Mouse (Mus musculus) megakaryocyte-erythroid progenitor cell, adult 5-6 weeks (primary cell): ENCODE results near the gene Syt7. TPM values are rescaled to one million over a fixed set of nuclear protein-coding genes. Genes with fewer than 3 reads are reported as not detected.

Source experiments
- ATAC-seq: replicated peaks from 2 replicates; pipeline ENCODE4 v1.8.0; 2016; ENCODE audit warnings: mild to moderate bottlenecking, inconsistent platforms; ENCODE audit not compliant: severe bottlenecking, poor library complexity, low FRiP score, low TSS enrichment
- total RNA-seq, 2 experiments: library from RNA; stranded (forward) in 1 of 2; stranded (reverse) in 1 of 2; fragments of 200-1000, 215-1000 nt in 1 of 2; fragments of >200 nt in 1 of 2; fragmentation: Nextera tagmentation in 1 of 2; gene quantifications; 2 replicates each; pipeline ENCODE4 v1.2.3; 2014 to 2017

The Syt7 gene
- total RNA-seq, 2 experiments from 2014 or later: not detected

DNA sequence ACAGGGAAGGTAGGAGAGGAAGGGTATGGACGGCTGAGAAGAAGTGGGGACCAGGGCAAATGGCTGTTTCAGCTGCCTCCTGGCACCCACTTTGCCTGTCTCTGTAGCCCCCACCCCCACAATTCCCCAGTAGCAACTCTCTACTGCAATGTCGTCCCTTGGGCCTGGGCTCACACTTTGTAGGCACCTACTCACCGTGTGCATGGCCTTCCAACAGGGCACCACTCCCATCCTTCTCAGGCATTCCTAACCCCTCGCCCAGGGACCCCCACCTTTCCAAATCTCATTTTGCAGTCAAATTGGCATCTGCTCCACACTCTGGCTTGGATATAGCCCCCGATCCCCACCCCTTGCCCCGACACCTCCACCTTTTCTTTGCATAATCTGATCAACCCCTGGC is 60.3 kb downstream of the Syt7 start:
- no peak for ATAC-seq

DNA sequence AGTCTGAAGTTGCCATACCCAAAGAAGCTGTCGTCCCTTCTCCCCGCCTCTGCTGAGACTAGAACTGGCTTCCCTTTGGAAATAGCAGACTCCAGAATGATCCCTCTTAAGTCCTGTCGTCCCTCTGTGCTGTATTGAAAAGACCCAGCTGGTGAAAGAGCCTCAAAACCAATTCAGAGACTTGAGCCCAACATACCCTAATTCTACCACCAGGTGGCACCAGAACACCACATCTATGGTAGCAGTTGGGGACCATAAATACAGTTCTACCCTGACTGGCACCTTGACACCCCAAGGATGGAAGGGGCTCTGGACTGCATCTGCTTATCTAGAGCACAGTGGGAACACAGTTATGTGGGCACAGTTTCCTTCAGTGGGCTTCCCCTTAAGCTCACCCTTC is 60.8 kb downstream of the Syt7 start:
- ATAC-seq: 0 out of 2 replicates have a peak, but pooled peaks have one; percentile 48

DNA sequence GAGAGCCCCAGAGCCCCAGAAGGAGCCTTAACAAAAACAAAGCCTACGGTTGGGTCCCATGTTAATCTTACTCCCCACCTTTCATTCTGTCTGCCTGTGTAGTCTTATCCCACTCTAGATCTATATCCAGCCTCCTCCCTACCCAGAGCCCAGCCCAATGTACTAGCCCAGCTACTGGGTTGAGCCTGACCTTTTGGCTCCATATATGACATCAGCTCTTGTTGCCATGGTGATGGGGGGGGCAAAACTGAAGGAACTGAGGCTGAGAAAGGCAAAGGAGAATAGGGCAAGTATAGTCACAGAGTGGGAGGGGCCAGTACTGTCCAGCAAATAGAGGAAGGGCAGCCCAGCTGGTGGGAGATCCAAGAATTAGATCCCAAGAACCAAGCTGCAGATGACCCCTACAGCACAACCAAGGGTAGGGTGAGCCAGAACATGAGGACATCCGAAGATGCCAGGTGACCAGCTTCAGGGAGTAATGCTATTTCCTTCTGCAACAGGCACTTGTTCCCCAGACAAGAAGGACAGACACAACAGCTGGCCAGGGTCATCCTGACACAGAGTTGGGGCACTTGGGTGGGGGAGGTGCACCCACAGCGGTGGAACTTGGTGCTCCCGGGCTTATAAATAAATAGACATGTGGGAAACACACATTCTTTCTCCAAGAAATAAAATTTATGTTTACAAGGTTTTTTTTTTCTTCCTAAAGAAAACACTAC is 66.0 kb downstream of the Syt7 start:
- ATAC-seq: no peak

DNA sequence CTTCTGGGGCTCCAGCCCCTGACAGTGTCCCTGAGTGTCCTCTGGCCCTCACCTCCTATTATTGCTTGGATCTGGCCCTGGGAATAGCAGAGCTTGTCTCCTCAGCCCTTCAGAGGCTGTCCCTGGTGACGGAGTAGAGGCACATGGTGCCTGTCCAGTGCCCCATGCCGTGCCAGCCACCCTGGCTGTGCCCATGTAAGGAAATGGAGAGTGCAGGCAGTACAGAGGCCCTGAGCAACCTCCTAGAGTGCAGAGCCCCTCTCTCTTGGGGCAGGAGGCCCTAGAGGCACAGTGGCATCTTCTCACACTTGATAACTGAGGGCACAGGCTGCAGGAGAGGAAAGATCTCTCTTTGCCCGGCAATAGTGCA is 66.5 kb downstream of the Syt7 start:
- ATAC-seq: no peak

DNA sequence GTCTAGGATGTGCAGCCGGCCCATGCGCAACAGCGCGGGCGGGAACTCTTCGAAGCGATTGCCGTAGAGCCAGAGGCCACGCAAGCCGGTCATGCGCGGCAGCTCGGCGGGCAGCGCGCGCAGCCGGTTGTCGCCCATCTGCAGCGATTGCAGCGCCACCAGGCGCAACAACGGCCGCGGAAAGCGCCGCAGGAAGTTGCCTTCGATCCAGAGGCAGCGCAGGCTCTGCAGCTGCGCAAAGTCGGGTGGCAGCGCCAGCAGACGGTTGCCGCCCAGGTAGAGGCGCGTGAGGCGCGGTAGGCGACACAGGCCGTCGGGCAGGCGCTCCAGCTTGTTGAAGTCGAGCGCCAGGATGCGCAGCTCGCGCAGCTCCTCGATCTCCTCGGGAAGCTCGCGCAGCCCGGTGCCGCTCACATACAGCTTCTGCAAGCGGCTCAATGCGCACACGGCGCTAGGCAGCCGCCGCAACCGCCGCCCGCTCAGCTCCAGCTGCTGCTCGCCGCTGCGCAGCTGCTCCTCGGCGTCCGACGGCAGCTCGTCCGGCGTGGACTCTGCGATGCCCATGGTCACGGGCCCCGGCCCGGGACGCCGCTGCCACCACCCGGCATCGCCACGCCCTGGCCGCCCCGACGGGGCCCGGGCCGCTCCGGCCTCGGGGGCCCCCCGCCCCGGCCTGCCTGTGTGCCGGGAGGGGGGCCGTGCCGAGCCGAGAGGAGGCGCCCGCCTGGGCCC is 68.0 kb downstream of the Syt7 start, which contains the start of gene Lrrc10b:
Gene Lrrc10b (minus strand): TSS at position 722 of the 732 bp plus-strand sequence.
- ATAC-seq: no peak

DNA sequence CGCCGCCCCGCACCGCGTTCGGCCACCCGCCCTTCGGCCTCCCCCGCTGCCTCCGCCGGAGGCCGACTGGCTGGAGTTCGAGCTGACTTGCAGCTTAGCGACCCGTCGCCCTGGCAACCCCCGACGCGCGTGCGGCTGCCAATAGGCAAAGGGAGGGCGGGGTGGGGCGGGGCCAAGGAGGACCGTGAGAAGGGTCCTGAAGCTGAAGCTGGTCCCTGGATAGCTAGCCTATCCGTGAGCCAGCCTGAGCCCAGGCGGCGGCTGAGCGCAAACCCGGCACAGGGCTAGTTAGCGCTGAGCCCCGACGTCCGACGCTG is 68.6 kb downstream of the Syt7 start:
- no peak for ATAC-seq

DNA sequence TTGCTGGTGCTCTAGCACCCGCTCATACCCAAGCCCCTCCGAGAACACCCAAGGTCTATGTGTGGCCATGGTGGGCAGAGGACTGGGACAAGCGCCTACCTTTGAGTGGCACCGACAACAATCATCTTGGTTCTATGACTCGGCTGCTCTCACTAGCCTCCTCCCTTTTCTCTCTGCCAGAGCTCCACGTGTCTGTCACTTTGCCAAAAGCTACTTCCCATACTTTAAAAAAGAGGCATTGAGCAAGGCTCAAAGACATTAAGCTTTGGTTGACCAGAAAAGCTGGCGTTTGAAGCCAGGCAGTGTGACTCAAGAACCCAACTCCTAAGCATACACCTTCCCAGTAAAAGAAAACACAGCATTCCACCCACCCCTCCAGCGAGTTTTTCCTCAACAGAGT is 69.2 kb downstream of the Syt7 start:
- ATAC-seq: no peak

DNA sequence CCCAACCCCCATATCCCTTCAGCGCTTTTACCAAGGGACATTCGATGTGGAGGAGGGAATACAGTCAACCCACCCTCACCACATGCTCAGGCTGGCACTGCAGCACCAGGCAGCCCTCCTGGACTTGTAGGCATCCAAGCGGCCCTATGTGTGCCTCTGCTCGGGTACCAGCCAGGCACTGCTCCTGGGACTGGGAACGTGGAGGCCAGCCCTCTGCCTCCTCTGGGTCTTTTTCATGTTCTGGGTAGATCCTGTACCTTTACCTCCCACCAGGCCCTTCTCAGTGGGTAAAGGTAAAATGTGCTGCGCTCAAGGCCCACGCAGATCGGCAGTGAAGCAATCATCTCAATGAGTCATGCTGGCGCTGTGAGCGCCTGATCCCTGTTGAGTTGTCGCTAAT is 71.0 kb downstream of the Syt7 start:
- no peak for ATAC-seq

DNA sequence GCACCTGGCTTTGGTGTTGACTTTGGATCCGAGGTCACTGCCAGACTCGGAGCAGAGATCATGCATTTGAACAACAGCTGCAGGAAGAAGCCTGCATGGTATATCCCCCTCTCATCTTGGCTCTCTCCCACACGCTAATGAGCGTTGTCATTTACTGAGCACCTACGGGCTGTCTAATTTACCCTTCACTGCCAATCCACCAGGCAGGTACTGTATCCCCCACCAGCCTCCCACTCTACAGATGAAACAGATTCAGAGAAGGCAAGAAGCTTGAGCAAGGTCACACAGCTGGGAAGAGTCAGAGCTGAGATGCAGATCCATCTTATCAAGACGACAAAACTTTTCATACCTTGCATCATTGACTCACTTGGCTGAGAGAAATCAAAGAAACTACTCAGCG is 72.7 kb downstream of the Syt7 start:
- no peak for ATAC-seq

DNA sequence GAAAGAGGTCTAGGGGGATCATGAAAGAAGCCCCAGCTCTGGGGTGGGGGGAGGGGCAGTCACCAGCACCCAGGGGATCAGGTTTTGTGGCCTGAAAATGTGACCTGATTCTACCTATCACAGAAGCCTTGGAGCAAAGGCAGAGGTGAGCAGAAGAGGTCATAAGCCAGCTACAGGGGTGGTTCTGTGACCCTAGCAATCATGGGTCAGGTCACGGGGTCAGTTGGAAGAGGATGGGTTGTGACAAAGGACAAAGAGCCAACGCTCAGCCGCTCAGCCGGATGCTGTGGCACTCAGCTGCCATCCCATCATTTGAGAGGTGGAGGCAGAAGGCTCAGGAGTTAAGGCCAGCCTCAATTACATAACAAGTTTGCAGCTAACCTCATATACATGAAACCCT is 75.5 kb downstream of the Syt7 start:
- no peak for ATAC-seq

DNA sequence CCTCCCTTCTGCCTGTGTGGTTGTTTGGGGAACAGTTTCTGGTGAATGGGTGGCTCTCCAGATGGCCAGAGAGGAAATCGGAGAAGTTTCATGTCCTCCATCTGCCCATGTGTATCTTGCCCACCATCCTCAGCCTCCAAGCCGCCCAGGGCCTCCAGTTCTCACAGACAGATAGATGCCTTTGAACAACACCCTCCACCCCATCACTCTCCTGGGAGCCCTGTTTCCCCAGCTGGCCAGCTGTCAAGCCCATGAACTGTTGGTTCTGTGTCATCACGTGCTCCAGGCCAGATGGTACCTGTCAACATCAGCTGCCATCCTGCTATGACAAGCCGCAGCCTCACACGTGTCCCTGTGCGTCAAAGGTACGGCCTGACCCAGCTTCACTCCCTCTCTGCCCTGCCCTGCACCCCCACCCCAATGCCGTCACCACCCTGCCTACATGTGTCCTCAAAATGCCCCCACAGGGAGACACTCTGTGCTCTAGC is 80.3 kb downstream of the Syt7 start:
- ATAC-seq: no peak

DNA sequence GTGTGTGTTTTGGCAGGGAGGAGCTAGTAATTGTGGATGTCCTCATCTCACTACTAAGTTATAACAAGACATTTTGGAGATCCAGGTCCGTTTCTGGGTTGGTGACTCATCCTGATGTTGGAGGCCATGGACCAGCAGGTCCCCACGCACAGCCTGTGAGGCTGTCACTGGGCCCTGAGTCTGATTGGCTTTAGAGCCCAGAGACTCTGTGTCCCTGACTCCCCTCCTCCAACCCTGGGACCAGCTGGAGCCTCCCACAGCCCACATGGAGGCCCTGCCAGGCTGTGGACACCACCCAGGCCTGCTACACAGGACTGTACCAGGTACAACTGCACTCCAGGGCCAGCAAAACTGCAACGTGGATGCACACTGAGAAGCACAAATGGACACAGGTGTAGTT is 84.1 kb downstream of the Syt7 start:
- ATAC-seq: no peak

DNA sequence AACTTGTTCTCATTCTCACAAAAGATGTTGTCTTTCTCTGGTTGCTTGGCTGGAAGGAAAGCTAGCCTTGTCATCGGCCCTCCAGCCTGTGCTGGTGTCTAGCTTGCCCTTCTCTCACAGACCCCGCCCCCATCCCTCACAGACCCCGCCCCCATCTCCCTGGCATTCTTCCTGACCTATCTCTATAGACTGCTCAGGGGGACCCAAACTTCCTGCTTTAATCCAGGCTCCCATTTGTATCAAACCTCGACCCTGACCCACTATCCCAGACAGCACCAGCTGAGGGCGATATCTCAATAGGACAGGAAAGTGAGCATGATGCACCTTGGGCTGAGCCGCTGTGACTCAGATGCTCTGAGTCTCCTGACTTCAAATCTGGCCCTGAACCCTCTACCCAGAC is 84.9 kb downstream of the Syt7 start:
- ATAC-seq: no peak

DNA sequence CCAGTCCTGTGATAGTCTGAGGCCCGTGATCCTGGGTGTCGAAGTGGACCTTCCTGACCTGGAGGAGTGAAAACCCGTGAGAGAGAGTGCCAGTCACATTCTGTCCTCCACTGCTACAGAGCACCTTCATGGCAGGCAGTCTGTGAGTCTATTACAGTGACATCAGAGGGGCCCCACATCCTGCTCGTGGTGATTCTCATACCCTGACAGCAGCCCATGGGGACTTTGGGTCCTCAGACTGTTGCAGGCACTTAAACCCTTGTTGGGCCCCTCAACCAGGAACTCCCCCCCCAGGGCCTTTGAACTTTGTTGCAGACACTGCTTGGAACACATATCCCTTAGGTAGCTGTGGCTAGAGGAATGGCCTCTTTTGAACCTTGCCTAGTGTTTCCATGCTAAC is 90.7 kb downstream of the Syt7 start:
- no peak for ATAC-seq

DNA sequence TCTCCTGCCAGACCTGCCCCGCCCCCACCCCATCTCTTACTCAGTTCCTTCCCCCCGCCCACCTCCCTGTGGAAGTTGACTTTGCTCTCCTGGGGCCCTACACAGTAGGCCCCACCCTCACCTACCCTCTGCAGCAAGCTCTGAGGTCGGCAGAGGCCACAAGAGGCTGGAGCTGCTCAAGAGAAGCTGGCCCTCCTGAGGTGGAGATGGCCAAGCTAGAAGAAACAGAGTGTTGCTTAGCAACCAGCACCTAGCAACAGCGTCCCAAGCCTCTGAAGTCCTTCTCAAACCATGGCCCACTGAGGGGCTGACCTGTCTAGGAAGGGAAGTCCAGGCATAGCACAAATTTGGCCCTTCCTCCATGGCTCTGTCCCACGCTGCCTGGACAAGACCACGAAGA is 93.8 kb downstream of the Syt7 start, which contains the start of gene Ppp1r32:
Gene Ppp1r32 (minus strand): TSS at position 226 of the 400 bp plus-strand sequence.
- no peak for ATAC-seq

DNA sequence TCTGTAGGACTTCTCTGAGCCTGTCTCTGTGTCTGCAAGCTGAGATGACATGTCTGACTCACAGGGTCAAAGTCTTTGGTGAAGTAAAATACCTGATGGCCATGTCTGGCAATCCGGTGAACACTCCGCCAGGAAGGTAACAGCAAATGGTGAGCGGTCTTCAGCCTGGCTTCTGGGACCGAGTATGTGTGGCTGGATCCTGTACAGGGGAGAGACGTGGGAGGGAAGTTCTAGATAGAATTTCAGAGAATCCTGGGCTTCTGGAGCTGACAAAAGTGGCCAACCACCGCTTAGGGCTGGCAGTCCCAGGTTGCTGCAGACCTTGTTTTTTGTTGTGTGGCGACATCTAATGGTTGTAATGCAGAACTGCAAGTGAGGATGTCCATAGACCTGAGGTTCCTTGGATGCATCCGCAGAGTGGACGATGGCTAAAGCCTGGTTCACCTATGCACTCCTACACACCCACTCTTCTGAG is 97.4 kb downstream of the Syt7 start:
- peak; percentile 72 for ATAC-seq

DNA sequence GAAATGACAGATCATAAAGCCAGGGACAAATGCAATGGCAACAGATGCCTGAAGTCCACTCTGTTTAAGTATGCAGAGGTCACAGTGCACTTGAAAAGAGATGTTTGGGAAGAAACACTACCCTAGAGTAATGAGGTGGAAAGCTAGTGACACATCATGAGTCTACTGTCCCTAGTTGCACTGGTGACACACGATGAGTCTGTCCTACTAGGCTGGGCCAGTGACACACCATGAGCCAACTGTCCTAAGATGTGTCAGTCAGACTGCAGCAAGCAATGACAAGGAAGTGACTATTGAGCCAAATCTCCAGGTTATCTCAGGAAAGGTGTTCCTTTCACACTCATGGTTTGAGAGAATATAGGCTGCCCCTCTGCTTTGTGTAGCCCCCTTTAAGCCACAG is 106.8 kb downstream of the Syt7 start:
- no peak for ATAC-seq

DNA sequence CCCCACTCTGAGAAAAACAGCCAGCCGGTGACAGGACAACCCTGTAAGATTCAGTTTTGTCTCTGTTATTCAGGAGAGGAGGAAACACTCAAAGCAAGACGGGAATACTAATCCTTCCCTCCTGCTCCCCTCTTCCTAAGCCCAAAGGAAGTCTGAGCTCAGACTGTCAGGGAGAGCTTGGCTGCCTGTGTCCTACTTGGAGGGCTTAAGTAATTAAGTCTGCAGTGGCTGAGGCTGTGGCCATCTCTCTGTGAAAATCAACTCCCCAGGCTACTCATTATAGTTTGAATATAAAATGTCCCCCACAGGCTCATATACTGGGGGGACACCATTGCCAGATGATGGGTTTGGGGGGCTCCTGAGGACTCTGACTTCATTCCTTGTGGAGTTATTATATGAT is 108.1 kb downstream of the Syt7 start:
- no peak for ATAC-seq

DNA sequence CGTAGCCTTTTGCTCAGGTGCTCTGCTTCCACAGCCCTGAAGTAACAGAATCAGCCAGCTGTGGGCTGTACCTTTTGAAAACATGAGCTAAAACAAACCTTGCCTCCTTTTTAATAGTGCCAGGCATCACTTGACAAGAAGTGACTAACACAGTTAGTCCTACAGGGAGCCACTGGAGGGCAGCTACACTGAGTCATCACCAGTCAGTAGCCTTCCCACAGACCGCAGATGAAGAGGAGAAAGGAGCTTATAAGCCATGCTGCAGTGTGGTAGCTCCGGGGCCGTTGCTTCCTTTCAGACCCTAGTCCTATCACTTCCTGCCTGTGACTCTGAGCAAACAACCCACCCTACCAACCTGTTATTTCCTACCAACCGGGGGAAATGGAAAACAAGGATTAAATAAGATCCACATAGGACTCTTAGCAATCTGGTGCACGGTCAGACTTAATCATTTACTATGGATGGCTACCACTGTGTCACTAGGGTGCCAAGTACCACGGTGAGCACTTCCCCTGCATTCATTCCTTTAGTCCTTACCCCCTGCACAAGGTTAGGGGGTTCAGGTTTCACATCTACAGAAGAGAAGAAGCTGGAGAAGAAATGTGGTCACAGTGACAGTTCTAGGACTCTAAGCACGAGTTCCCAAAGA is 108.7 kb downstream of the Syt7 start:
- ATAC-seq: 0 out of 2 replicates have a peak, but pooled peaks have one; percentile 50

DNA sequence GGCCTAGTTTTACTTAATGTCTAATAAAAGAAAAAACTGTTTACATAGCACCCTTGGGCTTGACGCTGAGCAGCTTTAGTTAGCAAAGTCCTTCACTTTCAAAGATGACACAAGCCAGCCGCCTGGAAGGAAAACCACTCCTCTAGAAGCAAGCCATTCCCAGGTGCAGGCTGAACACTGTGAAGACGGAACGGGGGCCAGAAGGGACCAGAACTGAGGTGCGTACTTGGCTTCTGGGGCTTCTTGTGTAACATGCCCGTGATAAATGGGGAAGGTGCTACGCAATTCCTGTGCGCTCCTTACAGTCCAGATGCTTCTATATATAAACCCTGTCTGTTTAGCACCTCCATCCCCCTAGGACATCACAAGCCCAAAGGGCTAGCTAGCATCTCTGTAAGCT is 111.7 kb downstream of the Syt7 start:
- no peak for ATAC-seq
